Mouse (Mus musculus) heart, postnatal 0 days (tissue): ENCODE measurements around the gene Rbmxl1.

Source experiments
- CTCF ChIP-seq: IDR thresholded peaks from 2 replicates; pipeline ENCODE4 v1.5.1; 2016; ENCODE audit warnings: antibody characterized with exemption, control low read depth, low read depth
- EP300 ChIP-seq: IDR thresholded peaks from 2 replicates; pipeline ENCODE4 v1.6.1; 2016; ENCODE audit warnings: antibody characterized with exemption, low read depth

- TF ChIP-seq EP300 (no peak), CTCF (no peak)
Observed at GRCm38 (mm10) chr8:78463941-78464340, 44.8 kb downstream of the Rbmxl1 start.
